Mouse (Mus musculus): ENCODE measurements around the gene Mecom. TPM values are rescaled to one million over a fixed set of nuclear protein-coding genes. Genes with fewer than 3 reads are reported as not detected.

The Mecom gene
- total RNA-seq, 2 experiments from 2014 or later = 5.0 to 6.9 TPM

DNA sequence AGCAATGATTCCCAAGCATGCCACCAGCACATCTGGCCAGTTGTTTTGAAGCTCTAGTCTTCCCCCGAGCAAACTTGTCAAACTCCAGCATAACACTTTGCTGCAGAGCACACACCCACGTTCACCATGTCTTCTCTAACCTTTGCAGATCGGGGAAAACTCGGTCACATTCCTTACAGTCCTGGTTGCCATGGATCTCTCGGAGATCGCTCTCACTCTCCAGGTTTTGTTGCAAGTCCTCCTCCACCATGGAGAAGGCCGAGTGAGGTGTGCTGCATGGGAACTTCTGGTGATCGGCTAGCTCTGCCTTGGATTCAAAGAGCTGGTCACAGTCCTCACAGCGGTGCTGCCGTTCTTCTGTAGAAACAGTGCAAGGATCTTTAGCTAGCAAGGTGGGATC lies 554.5 kb downstream of the Mecom start:
- no peak for DNase-seq (ENCODE audit: low spot score in 2 of 2)

DNA sequence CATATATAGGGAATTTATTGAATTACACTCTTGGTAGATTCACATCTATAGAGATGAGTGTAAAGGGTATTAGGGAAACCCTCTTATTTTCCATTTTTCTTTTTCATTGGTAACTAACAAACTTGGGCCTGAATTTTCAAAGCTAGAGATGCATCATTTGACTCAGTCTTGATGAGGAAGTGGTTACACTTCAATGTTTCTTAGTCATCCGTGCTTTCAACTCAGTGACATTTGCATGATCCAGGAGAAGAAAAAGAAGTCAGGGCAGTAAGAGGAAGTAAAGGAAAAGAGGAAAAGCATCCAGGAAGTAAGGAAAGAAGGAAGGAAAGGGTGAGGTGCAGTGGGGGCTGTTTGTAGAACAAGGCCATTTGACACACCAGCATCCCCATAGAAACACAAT lies 556.3 kb downstream of the Mecom start:
- DNase-seq (ENCODE audit: low spot score in 2 of 2) = no peak

DNA sequence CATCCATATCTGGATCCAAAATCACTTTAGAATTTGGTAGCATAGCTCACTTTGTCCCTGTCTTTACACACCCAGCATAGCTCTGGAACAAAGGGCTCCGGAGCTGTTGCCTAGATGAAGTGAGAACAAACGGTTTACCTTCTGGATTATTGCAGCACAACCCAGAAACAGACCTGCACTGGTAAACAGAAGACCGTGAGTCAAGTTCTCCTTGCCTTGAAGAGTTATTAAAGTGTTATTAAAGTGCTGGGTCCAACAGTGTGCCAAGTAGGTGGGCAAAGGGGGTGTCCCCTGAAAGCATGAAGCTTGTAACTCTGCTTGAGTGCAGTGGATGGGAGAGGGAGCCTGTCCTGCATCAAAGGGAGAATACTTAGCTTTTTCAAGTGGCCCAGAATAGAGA lies 563.4 kb downstream of the Mecom start:
- DNase-seq (ENCODE audit: low spot score in 2 of 2) = no peak

DNA sequence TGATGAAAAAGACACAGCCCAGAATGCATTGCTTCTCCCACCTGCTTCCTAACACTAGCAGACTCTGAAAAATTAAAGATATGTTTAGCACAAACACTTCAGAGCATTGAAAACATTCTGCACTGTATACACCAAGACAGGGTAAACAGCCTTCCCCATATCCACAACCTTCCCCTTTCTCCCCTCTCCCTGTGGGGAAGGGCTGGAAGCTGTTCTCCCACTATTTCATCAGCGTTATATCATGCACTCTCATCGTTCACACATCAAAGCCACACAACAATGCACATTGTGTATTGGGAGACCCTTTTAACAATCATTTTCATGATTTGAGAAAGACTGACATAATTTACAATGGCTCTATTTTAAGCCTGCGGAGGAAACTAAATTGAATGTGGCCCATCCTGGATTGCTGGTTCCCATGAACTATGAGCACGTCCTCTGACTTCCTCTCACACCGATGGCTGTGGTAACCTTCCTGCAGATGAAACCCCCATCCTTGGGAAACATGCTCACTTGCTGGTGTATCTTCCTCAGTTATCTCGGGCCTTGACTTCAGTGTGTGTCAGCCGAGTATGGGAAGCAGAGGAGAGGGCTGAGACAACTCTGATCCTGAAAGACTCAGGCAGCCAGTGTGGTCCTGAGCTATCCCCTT lies 566.4 kb downstream of the Mecom start:
- no peak for DNase-seq (ENCODE audit: low spot score in 2 of 2)

DNA sequence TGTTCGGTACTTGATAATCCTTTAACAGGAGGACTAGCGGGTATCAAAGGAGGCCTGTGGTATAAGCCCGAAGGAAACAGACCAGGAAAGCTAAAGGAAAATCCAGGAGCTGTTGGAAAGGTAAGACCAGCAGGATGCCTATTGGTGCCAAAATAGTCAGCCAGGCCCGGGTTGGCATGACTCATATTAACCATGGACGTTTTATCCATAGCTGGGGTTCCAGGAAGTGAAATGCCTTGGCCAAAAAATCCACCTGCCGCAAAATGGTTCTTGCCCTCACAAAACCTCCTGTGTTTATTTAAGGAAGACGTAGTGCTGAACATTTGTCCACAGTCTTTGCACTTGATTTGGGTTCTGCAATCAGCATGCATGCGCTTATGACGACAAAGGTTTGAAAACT lies 567.3 kb downstream of the Mecom start:
- no peak for DNase-seq (ENCODE audit: low spot score in 2 of 2)

DNA sequence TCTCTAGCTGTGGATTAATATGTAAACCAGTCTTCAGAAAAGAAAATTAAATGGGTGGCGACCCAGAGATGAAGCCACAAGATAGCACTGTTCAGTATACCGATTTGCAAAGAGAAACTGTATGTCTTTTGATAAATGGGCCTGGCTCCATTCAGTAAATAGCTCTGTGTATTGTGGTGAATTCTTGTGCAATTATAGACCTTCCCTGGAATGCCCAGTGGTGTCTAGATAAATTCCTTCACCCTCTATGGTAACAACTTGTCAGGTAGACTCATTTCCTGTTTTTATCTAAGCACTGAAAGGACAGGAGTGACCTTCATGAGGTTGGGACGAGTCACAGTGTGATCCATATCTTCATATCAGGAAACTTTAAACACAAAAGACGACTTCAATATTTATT lies 571.2 kb downstream of the Mecom start:
- no peak for DNase-seq (ENCODE audit: low spot score in 2 of 2)

DNA sequence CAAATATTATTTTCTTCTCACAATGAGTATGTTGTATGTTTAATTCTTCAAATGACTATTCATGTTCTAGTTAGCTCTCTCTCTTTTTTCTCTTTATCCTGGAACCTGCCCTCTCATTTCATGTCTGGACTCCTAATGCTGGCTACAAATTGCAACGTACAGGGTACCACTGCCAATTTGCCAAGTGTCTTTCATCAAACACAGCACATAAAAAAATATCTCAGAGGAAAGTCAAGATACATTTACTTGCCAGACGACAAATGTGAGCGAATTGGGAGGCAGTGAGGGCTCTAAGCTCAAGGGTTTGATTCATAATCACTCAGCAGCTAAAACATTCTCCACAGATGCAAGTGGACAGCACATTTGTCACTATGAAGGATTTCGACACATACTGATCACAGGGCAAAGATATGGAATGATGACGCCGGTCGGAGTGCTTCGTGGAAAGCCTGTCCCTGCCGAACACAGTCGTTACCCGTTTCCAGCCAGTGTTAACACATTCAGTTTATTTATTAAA lies 579.3 kb downstream of the Mecom start:
- no peak for DNase-seq (ENCODE audit: low spot score in 2 of 2)

DNA sequence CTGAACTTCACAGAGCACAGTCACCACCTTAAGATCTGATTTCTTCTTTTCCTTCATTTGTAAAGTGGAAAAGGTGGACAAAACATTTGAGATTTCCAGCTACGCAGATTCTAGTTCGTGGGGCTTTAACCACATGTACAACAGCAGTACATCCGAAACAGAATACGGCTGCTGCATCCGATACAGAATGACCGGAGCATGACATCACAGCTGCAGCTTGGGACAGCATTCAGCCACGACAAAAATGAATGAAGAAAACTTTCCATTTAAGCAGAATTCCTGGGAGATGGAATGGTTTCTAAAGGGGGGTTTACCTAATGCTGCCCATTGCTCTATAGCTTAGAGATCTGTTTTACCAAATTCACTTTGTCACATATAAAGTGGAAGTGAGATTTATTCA lies 583.9 kb downstream of the Mecom start:
- DNase-seq (ENCODE audit: low spot score in 2 of 2) = no peak

DNA sequence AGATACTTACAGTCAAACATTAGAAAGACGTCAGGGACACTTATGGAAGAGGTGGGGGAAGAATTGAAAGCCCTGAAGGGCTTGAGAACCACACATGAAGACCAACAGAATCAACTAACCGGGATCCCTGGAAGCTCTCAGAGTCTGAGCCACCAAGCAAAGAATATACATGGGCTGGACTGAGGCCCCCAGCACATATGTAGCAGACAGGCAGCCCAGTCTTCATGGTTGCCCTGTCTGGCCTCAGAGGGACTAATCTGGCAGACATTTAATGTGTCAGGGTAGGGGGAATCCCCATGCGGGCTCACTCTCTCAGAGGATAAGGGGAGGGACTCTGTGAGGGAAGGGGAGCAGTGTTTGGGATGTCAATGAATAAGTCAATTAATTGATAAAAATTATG lies 584.4 kb downstream of the Mecom start:
- DNase-seq (ENCODE audit: low spot score in 2 of 2) = no peak

GRCm38 (mm10) chr3:29959051-29959450 lies 588.8 kb downstream of the Mecom start:
- no peak for DNase-seq (ENCODE audit: low spot score in 2 of 2)

GRCm38 (mm10) chr3:29957365-29958236 lies 590.2 kb downstream of the Mecom start:
- no peak for DNase-seq (ENCODE audit: low spot score in 2 of 2)

DNA sequence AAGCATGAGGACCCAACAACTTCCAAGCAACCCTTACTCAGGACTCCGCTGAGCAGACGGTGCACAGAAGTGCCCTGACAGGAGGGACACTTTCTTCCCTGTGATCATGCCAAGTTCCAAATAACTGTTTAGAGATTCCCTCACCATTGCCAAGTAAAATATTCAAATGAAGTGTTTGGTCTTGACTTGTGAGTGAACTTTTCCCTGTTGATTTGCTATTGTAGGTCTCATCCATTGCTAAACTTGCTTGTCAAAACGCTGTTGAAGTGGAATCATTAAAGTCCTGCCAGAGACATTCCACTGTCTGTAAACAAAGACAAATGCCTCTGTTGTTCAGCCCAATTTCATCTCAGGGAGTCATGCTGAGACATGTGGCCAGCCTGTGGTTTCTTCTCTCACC lies 594.5 kb downstream of the Mecom start:
- DNase-seq (ENCODE audit: low spot score in 2 of 2) = peak in 1 of 2 experiments; percentile 1

DNA sequence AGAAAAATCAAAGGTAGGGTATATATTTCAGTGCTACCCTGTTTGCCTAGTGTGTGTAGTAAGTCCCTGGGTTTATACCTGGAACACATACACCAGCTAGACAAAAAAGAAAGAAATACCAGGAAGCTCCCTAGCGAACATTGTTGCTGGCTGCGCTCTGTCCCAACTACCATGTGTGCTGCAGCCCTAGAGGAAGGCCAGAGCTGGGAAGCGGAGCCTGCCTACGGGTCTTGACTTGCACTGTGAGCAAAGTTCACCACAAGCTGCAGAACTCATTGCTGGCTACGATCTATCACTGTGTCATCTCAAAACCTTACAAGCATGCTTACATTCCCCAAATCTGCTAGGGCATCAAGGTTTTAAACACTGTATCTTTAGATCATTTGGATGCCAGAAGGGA lies 597.0 kb downstream of the Mecom start:
- DNase-seq (ENCODE audit: low spot score in 2 of 2) = no peak

GRCm38 (mm10) chr3:29903596-29904308 lies 644.1 kb downstream of the Mecom start:
- peak; percentile 9 to 39 for DNase-seq (ENCODE audit: low spot score in 2 of 2)

Other genes with a start within 250 kb of the Mecom start
- gene Actrt3, start 51.9 kb upstream of the Mecom start, total RNA-seq (2021) = 1 to 10 TPM; 1.4 to 1.5 TPM
- 10 to 100 TPM; 15.7 to 16.6 TPM for gene Mynn, start 54.1 kb upstream of the Mecom start, total RNA-seq (2021)
- not detected for gene Lrriq4, start 96.5 kb upstream of the Mecom start, total RNA-seq (2021)
- under 1 TPM; 0.33 to 0.78 TPM for gene Lrrc34, start 99.9 kb upstream of the Mecom start, total RNA-seq (2021)
- gene Lrrc31, start 151.8 kb upstream of the Mecom start, total RNA-seq (2021) = not detected
- not detected for gene Samd7, start 198.3 kb upstream of the Mecom start, total RNA-seq (2021)
- 10 to 100 TPM; 95.7 to 96.2 TPM for gene Sec62, start 244.9 kb upstream of the Mecom start, total RNA-seq (2021)